Mouse (Mus musculus): Measurements from ENCODE around the gene Nxn. TPM values are rescaled to one million over a fixed set of nuclear protein-coding genes. Genes with fewer than 3 reads are reported as not detected.

The Nxn gene
- total and polyA plus RNA-seq, 3 experiments: 10.0 to 19.1 (median 14.6) TPM

GRCm38 (mm10) chr11:76242901-76243810 lies 155.8 kb downstream of the Nxn start, which contains the start of the genes Mrm3 and Glod4:
Gene Mrm3 (plus strand): TSS chr11:76243715.
Gene Glod4 (minus strand): TSS chr11:76243725.
- intact Hi-C loops (cut with DNase I): no loop called here
- under 1% methylated on average over 61 of the region's 61 CpGs for WGBS
- Histone ChIP-seq H3K4me1 (ENCODE audit: control insufficient read depth, insufficient read depth, low read length) (peaks cover 3% of the 10 kb centered on the region), H3K79me2 (replicated peaks; ENCODE audit: control insufficient read depth, insufficient read depth, low read length) (no peaks in the 10 kb centered on the region), H3K9ac (ENCODE audit: low read depth, low read length) (peak within 1 kb of the TSS; percentile 76), H3K36me3 (ENCODE audit: control insufficient read depth, insufficient read depth, low read length) (peaks cover 2% of the 10 kb centered on the region; the same call in 1 of the 2 replicates), H3K27me3 (ENCODE audit: control insufficient read depth, insufficient read depth, low read length) (no peaks in the 10 kb centered on the region), H3K4me3 (peak within 1 kb of the TSS; percentile 93), H3K27ac (peak within 1 kb of the TSS; percentile 82)
- TF ChIP-seq CTCF (IDR thresholded peaks at IDR 0.05) (no peak), POLR2A (IDR thresholded peaks at IDR 0.05; ENCODE audit: insufficient read depth, low read depth, low read length) (peak; percentile 78)
- DNase-seq: peak; percentile 91 to 95

DNA sequence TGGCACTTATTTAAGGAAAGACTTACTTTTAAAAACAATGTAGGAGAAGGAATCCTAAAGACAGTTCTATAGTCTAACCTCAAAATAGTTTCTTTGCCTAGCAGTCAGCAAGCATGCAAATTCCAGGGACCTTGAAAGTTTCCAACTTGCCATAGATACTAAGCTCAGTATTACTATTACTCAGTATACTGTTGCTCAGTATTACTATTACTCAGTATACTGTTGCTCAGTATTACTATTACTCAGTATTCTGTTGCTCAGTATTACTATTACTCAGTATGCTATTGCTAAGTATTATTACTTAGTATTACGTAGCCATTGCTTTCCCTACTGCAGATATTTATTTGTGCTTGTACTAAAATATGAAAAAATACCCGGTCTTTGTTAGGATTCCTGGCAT lies 159.2 kb downstream of the Nxn start:
- Histone ChIP-seq H3K4me3 (no peak overlapping the region), H3K36me3 (ENCODE audit: control insufficient read depth, insufficient read depth, low read length) (peaks cover 2% of the 10 kb centered on the region; the same call in 1 of the 2 replicates), H3K27ac (no peak overlapping the region), H3K9ac (ENCODE audit: low read depth, low read length) (no peak overlapping the region), H3K4me1 (ENCODE audit: control insufficient read depth, insufficient read depth, low read length) (peaks cover 3% of the 10 kb centered on the region), H3K27me3 (ENCODE audit: control insufficient read depth, insufficient read depth, low read length) (no peaks in the 10 kb centered on the region), H3K79me2 (replicated peaks; ENCODE audit: control insufficient read depth, insufficient read depth, low read length) (no peaks in the 10 kb centered on the region)
- WGBS: 94% methylated on average over 2 of the region's 2 CpGs
- intact Hi-C loops (cut with DNase I): no loop called here
- no peak for DNase-seq
- TF ChIP-seq CTCF (IDR thresholded peaks at IDR 0.05) (no peak), EP300 (IDR thresholded peaks at IDR 0.05; ENCODE audit: insufficient read depth, low read depth, low read length) (no peak), POLR2A (IDR thresholded peaks at IDR 0.05; ENCODE audit: insufficient read depth, low read depth, low read length) (no peak)

GRCm38 (mm10) chr11:76236136-76236535 lies 162.8 kb downstream of the Nxn start:
- TF ChIP-seq EP300 (IDR thresholded peaks at IDR 0.05; ENCODE audit: insufficient read depth, low read depth, low read length): no peak
- TF ChIP-seq CTCF (IDR thresholded peaks at IDR 0.05): no peak
- TF ChIP-seq POLR2A (IDR thresholded peaks at IDR 0.05; ENCODE audit: insufficient read depth, low read depth, low read length): no peak
- Histone ChIP-seq H3K9ac (ENCODE audit: low read depth, low read length) (no peak overlapping the region), H3K27ac (no peak overlapping the region), H3K4me3 (no peak overlapping the region), H3K4me1 (ENCODE audit: control insufficient read depth, insufficient read depth, low read length) (0 out of 2 replicates have a peak, but pooled peaks cover 1% of the 10 kb centered on the region), H3K36me3 (ENCODE audit: control insufficient read depth, insufficient read depth, low read length) (no peaks in the 10 kb centered on the region), H3K79me2 (replicated peaks; ENCODE audit: control insufficient read depth, insufficient read depth, low read length) (no peaks in the 10 kb centered on the region), H3K27me3 (ENCODE audit: control insufficient read depth, insufficient read depth, low read length) (no peaks in the 10 kb centered on the region)
- 87% methylated on average over 3 of the region's 3 CpGs for WGBS
- intact Hi-C loops (cut with DNase I): no loop called here
- no peak for DNase-seq

DNA sequence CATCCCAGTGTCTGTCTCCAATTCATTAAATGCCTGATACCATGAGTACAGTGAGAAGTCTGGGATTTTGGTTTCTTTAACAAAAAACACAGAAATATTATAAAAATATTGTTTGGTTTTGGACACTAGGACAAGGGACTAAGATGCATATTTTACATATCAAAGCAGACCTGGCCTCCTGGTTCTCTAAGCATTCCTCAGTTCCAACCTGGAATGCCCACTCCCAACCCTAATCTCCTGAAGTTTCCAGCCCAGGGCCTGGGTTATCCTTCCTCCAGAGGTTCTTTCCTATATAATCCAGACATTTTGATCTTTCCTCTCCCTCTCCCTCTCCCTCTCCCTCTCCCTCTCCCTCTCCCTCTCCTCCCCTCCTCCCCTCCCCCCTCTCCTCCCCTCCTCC lies 173.9 kb downstream of the Nxn start:
- Histone ChIP-seq H3K36me3 (ENCODE audit: control insufficient read depth, insufficient read depth, low read length) (no peaks in the 10 kb centered on the region), H3K9ac (ENCODE audit: low read depth, low read length) (no peak overlapping the region), H3K4me1 (ENCODE audit: control insufficient read depth, insufficient read depth, low read length) (no peaks in the 10 kb centered on the region), H3K27ac (no peak overlapping the region), H3K27me3 (ENCODE audit: control insufficient read depth, insufficient read depth, low read length) (no peaks in the 10 kb centered on the region), H3K79me2 (replicated peaks; ENCODE audit: control insufficient read depth, insufficient read depth, low read length) (no peaks in the 10 kb centered on the region), H3K4me3 (no peak overlapping the region)
- DNase-seq: no peak
- intact Hi-C loops (cut with DNase I): no loop called here
- TF ChIP-seq POLR2A (IDR thresholded peaks at IDR 0.05; ENCODE audit: insufficient read depth, low read depth, low read length): no peak
- no peak for TF ChIP-seq CTCF (IDR thresholded peaks at IDR 0.05)
- TF ChIP-seq EP300 (IDR thresholded peaks at IDR 0.05; ENCODE audit: insufficient read depth, low read depth, low read length): no peak

- Histone ChIP-seq H3K4me3 (no peak overlapping the region), H3K27ac (no peak overlapping the region), H3K79me2 (replicated peaks; ENCODE audit: control insufficient read depth, insufficient read depth, low read length) (no peaks in the 10 kb centered on the region), H3K4me1 (ENCODE audit: control insufficient read depth, insufficient read depth, low read length) (no peaks in the 10 kb centered on the region), H3K27me3 (ENCODE audit: control insufficient read depth, insufficient read depth, low read length) (no peaks in the 10 kb centered on the region), H3K9ac (ENCODE audit: low read depth, low read length) (no peak overlapping the region), H3K36me3 (ENCODE audit: control insufficient read depth, insufficient read depth, low read length) (no peaks in the 10 kb centered on the region)
- TF ChIP-seq POLR2A (IDR thresholded peaks at IDR 0.05; ENCODE audit: insufficient read depth, low read depth, low read length) (no peak), CTCF (IDR thresholded peaks at IDR 0.05) (no peak), EP300 (IDR thresholded peaks at IDR 0.05; ENCODE audit: insufficient read depth, low read depth, low read length) (no peak)
- DNase-seq: no peak
- intact Hi-C loops (cut with DNase I): no loop called here
- WGBS: 79% methylated on average over 5 of the region's 5 CpGs
These were observed 174.3 kb downstream of the Nxn start for GRCm38 (mm10) chr11:76224631-76225030.

DNA sequence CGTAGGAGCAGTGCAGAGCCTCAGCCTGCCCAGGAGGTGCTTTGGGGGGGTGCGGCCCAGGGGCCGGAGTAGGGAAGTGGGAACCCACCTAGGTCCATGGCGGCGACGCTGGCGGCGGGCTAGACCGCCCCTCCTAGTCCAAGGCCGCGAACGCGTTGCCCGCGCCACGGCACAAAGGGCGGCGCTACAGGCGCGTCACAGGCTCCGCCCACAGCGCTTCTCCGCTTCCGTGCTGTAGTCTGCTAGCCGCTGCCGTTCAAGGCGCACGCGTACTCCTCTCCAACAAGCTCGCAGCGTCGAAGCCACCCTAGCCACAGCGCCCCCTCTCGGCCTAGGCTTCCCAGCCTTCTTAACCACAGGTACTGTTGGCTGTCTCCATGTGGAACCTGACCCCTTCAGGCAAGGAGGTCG lies 181.5 kb downstream of the Nxn start, which contains the start of the genes Dbil5 and Gemin4:
Gene Dbil5 (plus strand): TSS at position 219 of the 411 bp plus-strand sequence.
Gene Gemin4 (minus strand): TSS at position 275 of the 411 bp plus-strand sequence.
- Histone ChIP-seq H3K4me1 (ENCODE audit: control insufficient read depth, insufficient read depth, low read length) (no peaks in the 10 kb centered on the region; the same call in none of the 2 replicates), H3K27ac (peak within 1 kb of the TSS; percentile 92), H3K4me3 (peak within 1 kb of the TSS; percentile 93), H3K27me3 (ENCODE audit: control insufficient read depth, insufficient read depth, low read length) (no peaks in the 10 kb centered on the region), H3K79me2 (replicated peaks; ENCODE audit: control insufficient read depth, insufficient read depth, low read length) (no peaks in the 10 kb centered on the region), H3K36me3 (ENCODE audit: control insufficient read depth, insufficient read depth, low read length) (no peaks in the 10 kb centered on the region), H3K9ac (ENCODE audit: low read depth, low read length) (peak within 1 kb of the TSS; percentile 76)
- WGBS: 2% methylated on average over 34 of the region's 35 CpGs
- TF ChIP-seq EP300 (IDR thresholded peaks at IDR 0.05; ENCODE audit: insufficient read depth, low read depth, low read length) (peak; percentile 90), POLR2A (IDR thresholded peaks at IDR 0.05; ENCODE audit: insufficient read depth, low read depth, low read length) (peak; percentile 75), CTCF (IDR thresholded peaks at IDR 0.05) (peak; percentile 96)
- intact Hi-C loops (cut with DNase I): loop anchor here (1.0 to 5.0 kb wide), 3 partner anchors 15 to 135 kb away; partner anchors contain the start of genes Fam57a and Vps53
- DNase-seq: peak; percentile 97

Measured in heart, adult 2 months (tissue).